Mouse (Mus musculus): ENCODE data around the gene Lamc2. TPM values are rescaled to one million over a fixed set of nuclear protein-coding genes. Genes with fewer than 3 reads are reported as not detected.

The Lamc2 gene
- polyA plus RNA-seq, 1 experiment from 2014 or later: 2.9 TPM

- no peak for ATAC-seq
- no peak overlapping the region for H3K9ac ChIP-seq (ENCODE audit: low read depth, low read length)
- no peaks in the 10 kb centered on the region for H3K9me3 ChIP-seq (replicated peaks; ENCODE audit: control insufficient read depth, low read length, poor library complexity, severe bottlenecking)
- H3K4me1 ChIP-seq (ENCODE audit: control insufficient read depth, insufficient read depth, low read length): no peaks in the 10 kb centered on the region
- no peak overlapping the region for H3K4me2 ChIP-seq (ENCODE audit: low read length)
- H3K27me3 ChIP-seq (ENCODE audit: control insufficient read depth, insufficient read depth, low read depth, low read length): no peaks in the 10 kb centered on the region
- H3K27ac ChIP-seq (ENCODE audit: low read length): no peak overlapping the region
- no peaks in the 10 kb centered on the region for H3K36me3 ChIP-seq (ENCODE audit: control insufficient read depth, insufficient read depth, low read length)
- H3K4me3 ChIP-seq (ENCODE audit: low read depth, low read length): no peak overlapping the region
- WGBS: 91% methylated on average over 15 of the region's 15 CpGs
Measured at GRCm38 (mm10) chr1:153126491-153127381, 59.5 kb downstream of the Lamc2 start.

- Histone ChIP-seq H3K9me3 (replicated peaks; ENCODE audit: control insufficient read depth, low read length, poor library complexity, severe bottlenecking) (no peaks in the 10 kb centered on the region), H3K36me3 (ENCODE audit: control insufficient read depth, insufficient read depth, low read length) (no peaks in the 10 kb centered on the region), H3K27me3 (ENCODE audit: control insufficient read depth, insufficient read depth, low read depth, low read length) (no peaks in the 10 kb centered on the region), H3K4me1 (ENCODE audit: control insufficient read depth, insufficient read depth, low read length) (no peaks in the 10 kb centered on the region), H3K27ac (ENCODE audit: low read length) (no peak overlapping the region), H3K4me3 (ENCODE audit: low read depth, low read length) (no peak overlapping the region), H3K4me2 (ENCODE audit: low read length) (no peak overlapping the region), H3K9ac (ENCODE audit: low read depth, low read length) (no peak overlapping the region)
- WGBS: 76% methylated on average over 8 of the region's 8 CpGs
- no peak for ATAC-seq
Measured at GRCm38 (mm10) chr1:153125287-153126275, 60.7 kb downstream of the Lamc2 start.

DNA sequence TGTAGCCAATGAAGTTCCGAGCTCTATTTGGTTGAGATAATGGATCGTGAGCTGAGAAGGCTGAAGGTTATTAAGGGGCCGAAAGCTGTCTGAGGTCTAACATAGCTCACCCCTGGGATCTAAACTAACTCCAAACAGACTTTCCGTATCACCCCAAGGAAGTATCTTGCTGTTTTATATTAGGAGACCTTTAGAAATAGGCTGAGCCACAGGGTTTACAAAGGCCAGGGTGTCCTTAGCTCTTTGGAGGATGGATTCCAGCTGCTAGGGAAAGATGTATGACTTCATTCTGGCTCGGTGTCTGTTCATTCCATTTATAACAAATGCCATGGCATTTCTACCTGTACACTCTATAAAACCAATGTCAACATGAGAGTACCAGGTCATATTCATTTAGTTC, 61.7 kb downstream of the Lamc2 start:
- Histone ChIP-seq H3K4me3 (ENCODE audit: low read depth, low read length) (no peak overlapping the region), H3K36me3 (ENCODE audit: control insufficient read depth, insufficient read depth, low read length) (no peaks in the 10 kb centered on the region), H3K4me1 (ENCODE audit: control insufficient read depth, insufficient read depth, low read length) (no peaks in the 10 kb centered on the region), H3K9ac (ENCODE audit: low read depth, low read length) (no peak overlapping the region), H3K27me3 (ENCODE audit: control insufficient read depth, insufficient read depth, low read depth, low read length) (no peaks in the 10 kb centered on the region), H3K9me3 (replicated peaks; ENCODE audit: control insufficient read depth, low read length, poor library complexity, severe bottlenecking) (no peaks in the 10 kb centered on the region), H3K4me2 (ENCODE audit: low read length) (no peak overlapping the region), H3K27ac (ENCODE audit: low read length) (no peak overlapping the region)
- 91% methylated on average over 5 of the region's 5 CpGs for WGBS
- ATAC-seq: no peak

DNA sequence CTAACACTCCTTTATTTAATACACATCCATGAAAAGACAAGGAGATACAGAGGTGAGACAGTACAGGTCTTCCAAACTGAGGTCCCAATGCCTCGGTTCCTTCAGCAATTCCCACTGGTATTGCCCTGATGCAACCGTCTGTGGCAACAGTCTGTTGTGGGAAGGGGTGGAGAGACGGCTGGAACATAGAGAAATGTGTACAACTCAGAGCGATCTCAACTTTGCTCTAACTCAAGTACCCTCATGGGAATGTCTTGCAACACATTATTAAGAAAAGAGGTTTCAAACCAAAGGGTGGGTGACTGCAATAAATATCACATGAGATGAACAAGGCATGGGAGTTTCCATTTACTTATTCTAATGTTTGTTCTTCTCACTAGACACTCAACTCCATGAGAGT, 63.5 kb downstream of the Lamc2 start:
- Histone ChIP-seq H3K27me3 (ENCODE audit: control insufficient read depth, insufficient read depth, low read depth, low read length) (no peaks in the 10 kb centered on the region), H3K4me1 (ENCODE audit: control insufficient read depth, insufficient read depth, low read length) (no peaks in the 10 kb centered on the region), H3K4me3 (ENCODE audit: low read depth, low read length) (no peak overlapping the region), H3K27ac (ENCODE audit: low read length) (no peak overlapping the region), H3K4me2 (ENCODE audit: low read length) (no peak overlapping the region), H3K9me3 (replicated peaks; ENCODE audit: control insufficient read depth, low read length, poor library complexity, severe bottlenecking) (no peaks in the 10 kb centered on the region), H3K9ac (ENCODE audit: low read depth, low read length) (no peak overlapping the region), H3K36me3 (ENCODE audit: control insufficient read depth, insufficient read depth, low read length) (no peaks in the 10 kb centered on the region)
- 93% methylated on average over 4 of the region's 4 CpGs for WGBS
- ATAC-seq: no peak

- H3K9ac ChIP-seq (ENCODE audit: low read depth, low read length): no peak overlapping the region
- no peaks in the 10 kb centered on the region for H3K27me3 ChIP-seq (ENCODE audit: control insufficient read depth, insufficient read depth, low read depth, low read length)
- no peak overlapping the region for H3K4me2 ChIP-seq (ENCODE audit: low read length)
- 92% methylated on average over 5 of the region's 5 CpGs for WGBS
- no peak for ATAC-seq
- no peak overlapping the region for H3K27ac ChIP-seq (ENCODE audit: low read length)
- no peaks in the 10 kb centered on the region for H3K36me3 ChIP-seq (ENCODE audit: control insufficient read depth, insufficient read depth, low read length)
- H3K4me3 ChIP-seq (ENCODE audit: low read depth, low read length): no peak overlapping the region
- H3K4me1 ChIP-seq (ENCODE audit: control insufficient read depth, insufficient read depth, low read length): no peaks in the 10 kb centered on the region
- no peaks in the 10 kb centered on the region for H3K9me3 ChIP-seq (replicated peaks; ENCODE audit: control insufficient read depth, low read length, poor library complexity, severe bottlenecking)
Measured at GRCm38 (mm10) chr1:153121320-153121719, 64.9 kb downstream of the Lamc2 start.

DNA sequence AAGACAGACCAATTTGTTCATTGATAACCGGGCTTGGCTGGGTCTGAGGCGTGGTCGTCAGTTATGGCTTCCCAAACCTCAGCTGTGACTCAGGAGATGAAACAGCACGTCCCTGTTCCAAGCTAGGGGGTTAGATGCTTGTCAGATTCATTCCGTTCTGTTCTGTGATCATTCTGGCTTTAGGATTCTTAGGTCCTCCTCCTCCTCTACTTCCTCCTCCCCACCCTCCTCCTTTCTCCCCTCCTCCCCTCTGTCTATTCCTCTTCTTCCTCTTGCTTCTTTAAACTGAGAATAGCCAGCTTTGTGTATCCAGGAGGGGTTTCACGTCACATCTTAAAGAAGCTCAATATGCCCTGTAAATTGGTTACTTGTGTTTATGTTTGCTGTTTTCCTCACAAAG, 65.7 kb downstream of the Lamc2 start:
- no peak overlapping the region for H3K4me3 ChIP-seq (ENCODE audit: low read depth, low read length)
- H3K9me3 ChIP-seq (replicated peaks; ENCODE audit: control insufficient read depth, low read length, poor library complexity, severe bottlenecking): no peaks in the 10 kb centered on the region
- H3K4me2 ChIP-seq (ENCODE audit: low read length): no peak overlapping the region
- H3K36me3 ChIP-seq (ENCODE audit: control insufficient read depth, insufficient read depth, low read length): peaks cover 4% of the 10 kb centered on the region
- no peak overlapping the region for H3K27ac ChIP-seq (ENCODE audit: low read length)
- ATAC-seq: no peak
- no peak overlapping the region for H3K9ac ChIP-seq (ENCODE audit: low read depth, low read length)
- no peaks in the 10 kb centered on the region for H3K27me3 ChIP-seq (ENCODE audit: control insufficient read depth, insufficient read depth, low read depth, low read length)
- no peaks in the 10 kb centered on the region for H3K4me1 ChIP-seq (ENCODE audit: control insufficient read depth, insufficient read depth, low read length)
- 77% methylated on average over 6 of the region's 6 CpGs for whole genome bisulfite sequencing

DNA sequence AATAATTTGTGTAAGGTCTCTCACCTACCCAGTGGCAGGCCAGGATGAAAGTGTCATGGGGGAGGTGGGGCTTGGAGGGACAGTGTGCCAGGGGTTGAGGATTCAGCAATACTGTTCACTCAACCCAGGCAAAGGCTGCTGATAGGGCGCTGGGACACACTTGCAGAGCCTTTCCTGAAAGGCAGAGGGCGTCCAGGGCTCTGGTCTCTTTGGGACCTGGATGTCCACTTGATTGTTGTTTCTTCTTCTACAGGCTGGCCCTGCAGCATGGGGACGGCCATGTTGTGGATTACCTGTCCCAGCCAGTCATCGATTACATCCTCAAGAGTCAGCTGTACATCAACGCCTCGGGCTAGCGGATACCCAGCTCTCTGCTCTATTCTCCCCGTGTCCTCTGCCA, 70.9 kb downstream of the Lamc2 start:
- Histone ChIP-seq H3K9ac (ENCODE audit: low read depth, low read length) (no peak overlapping the region), H3K4me1 (ENCODE audit: control insufficient read depth, insufficient read depth, low read length) (no peaks in the 10 kb centered on the region), H3K4me2 (ENCODE audit: low read length) (no peak overlapping the region), H3K9me3 (replicated peaks; ENCODE audit: control insufficient read depth, low read length, poor library complexity, severe bottlenecking) (no peaks in the 10 kb centered on the region), H3K27me3 (ENCODE audit: control insufficient read depth, insufficient read depth, low read depth, low read length) (no peaks in the 10 kb centered on the region), H3K27ac (ENCODE audit: low read length) (no peak overlapping the region), H3K36me3 (ENCODE audit: control insufficient read depth, insufficient read depth, low read length) (peaks cover 16% of the 10 kb centered on the region), H3K4me3 (ENCODE audit: low read depth, low read length) (no peak overlapping the region)
- no peak for ATAC-seq
- 84% methylated on average over 8 of the region's 8 CpGs for WGBS

- Histone ChIP-seq H3K4me1 (ENCODE audit: control insufficient read depth, insufficient read depth, low read length) (no peaks in the 10 kb centered on the region), H3K36me3 (ENCODE audit: control insufficient read depth, insufficient read depth, low read length) (peaks cover 16% of the 10 kb centered on the region), H3K4me2 (ENCODE audit: low read length) (no peak overlapping the region), H3K4me3 (ENCODE audit: low read depth, low read length) (no peak overlapping the region), H3K27me3 (ENCODE audit: control insufficient read depth, insufficient read depth, low read depth, low read length) (no peaks in the 10 kb centered on the region), H3K9ac (ENCODE audit: low read depth, low read length) (no peak overlapping the region), H3K9me3 (replicated peaks; ENCODE audit: control insufficient read depth, low read length, poor library complexity, severe bottlenecking) (no peaks in the 10 kb centered on the region), H3K27ac (ENCODE audit: low read length) (no peak overlapping the region)
- ATAC-seq: no peak
- 43% methylated on average over 4 of the region's 4 CpGs for WGBS
Measured at GRCm38 (mm10) chr1:153111596-153111995, 74.7 kb downstream of the Lamc2 start.

DNA sequence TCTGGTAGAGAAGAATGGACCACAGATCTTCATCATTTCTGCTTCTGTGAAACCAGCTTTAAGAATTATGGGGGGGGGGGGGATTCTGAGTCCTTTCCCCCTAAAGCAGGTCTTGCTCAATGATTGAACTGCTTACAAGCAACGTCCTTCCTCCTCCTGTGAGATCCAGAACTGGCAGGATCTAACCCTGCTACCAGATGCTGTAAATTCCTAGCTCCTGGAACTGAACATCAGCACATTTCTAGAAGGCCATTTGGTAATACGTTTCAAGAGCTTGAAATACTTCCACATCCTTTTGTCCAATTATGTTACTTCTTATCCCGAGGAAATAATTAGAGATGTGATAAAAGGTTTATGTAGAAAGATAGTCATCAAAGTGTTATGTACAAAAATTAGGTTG, 76.4 kb downstream of the Lamc2 start:
- no peaks in the 10 kb centered on the region for H3K4me1 ChIP-seq (ENCODE audit: control insufficient read depth, insufficient read depth, low read length)
- H3K36me3 ChIP-seq (ENCODE audit: control insufficient read depth, insufficient read depth, low read length): peaks cover 11% of the 10 kb centered on the region
- no peak overlapping the region for H3K4me3 ChIP-seq (ENCODE audit: low read depth, low read length)
- 76% methylated on average over 3 of the region's 3 CpGs for WGBS
- no peak overlapping the region for H3K27ac ChIP-seq (ENCODE audit: low read length)
- H3K4me2 ChIP-seq (ENCODE audit: low read length): no peak overlapping the region
- no peak overlapping the region for H3K9ac ChIP-seq (ENCODE audit: low read depth, low read length)
- no peak for ATAC-seq
- no peaks in the 10 kb centered on the region for H3K27me3 ChIP-seq (ENCODE audit: control insufficient read depth, insufficient read depth, low read depth, low read length)
- no peaks in the 10 kb centered on the region for H3K9me3 ChIP-seq (replicated peaks; ENCODE audit: control insufficient read depth, low read length, poor library complexity, severe bottlenecking)

Measured in midbrain, embryonic 16.5 days (tissue).